Mouse (Mus musculus): ENCODE results near the gene Dpyd. TPM values are rescaled to one million over a fixed set of nuclear protein-coding genes. Genes with fewer than 3 reads are reported as not detected.

The Dpyd gene
- polyA plus RNA-seq, 1 experiment from 2014 or later: 9.8 TPM

DNA sequence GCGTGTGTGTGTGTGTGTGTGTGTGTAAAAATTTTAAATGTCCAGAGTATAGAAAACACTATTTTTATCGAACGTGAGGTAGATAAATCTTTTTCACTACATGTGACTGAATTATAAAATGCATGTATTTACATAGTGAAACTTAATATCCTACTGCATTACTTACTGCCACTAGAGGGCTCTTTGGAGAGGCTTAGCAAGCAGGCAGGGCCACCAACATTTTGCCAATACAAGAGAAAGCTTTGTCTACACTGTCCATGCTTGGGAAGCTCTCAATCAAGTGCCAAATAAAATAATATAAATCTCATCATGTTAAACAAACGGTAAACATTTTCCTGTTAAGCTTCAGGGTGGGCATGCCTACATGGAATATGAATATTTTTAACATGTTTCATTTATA, 429.9 kb downstream of the Dpyd start:
- H3K36me3 ChIP-seq: no peaks in the 10 kb centered on the region
- H3K27ac ChIP-seq (replicated peaks): no peak overlapping the region
- no peak overlapping the region for H3K9ac ChIP-seq
- no peak for ATAC-seq (ENCODE audit: insufficient number of reproducible peaks, low FRiP score, low TSS enrichment, low read depth)
- H3K4me2 ChIP-seq (replicated peaks): no peak overlapping the region
- H3K4me3 ChIP-seq (replicated peaks): no peak overlapping the region
- no peaks in the 10 kb centered on the region for H3K9me3 ChIP-seq (replicated peaks)
- H3K27me3 ChIP-seq: no peaks in the 10 kb centered on the region
- H3K4me1 ChIP-seq: no peaks in the 10 kb centered on the region
- 75% methylated on average over 4 of the region's 4 CpGs for WGBS

- 54% methylated on average over 7 of the region's 7 CpGs for WGBS
Observed at GRCm38 (mm10) chr3:119021255-119021654, 459.3 kb downstream of the Dpyd start.

GRCm38 (mm10) chr3:119042611-119043010, 480.7 kb downstream of the Dpyd start:
- no peak overlapping the region for H3K4me2 ChIP-seq (replicated peaks)
- no peaks in the 10 kb centered on the region for H3K9me3 ChIP-seq (replicated peaks)
- H3K36me3 ChIP-seq: no peaks in the 10 kb centered on the region
- H3K4me3 ChIP-seq (replicated peaks): no peak overlapping the region
- WGBS: 92% methylated on average over 1 of the region's 1 CpGs
- no peaks in the 10 kb centered on the region for H3K27me3 ChIP-seq
- no peak overlapping the region for H3K27ac ChIP-seq (replicated peaks)
- H3K4me1 ChIP-seq: no peaks in the 10 kb centered on the region
- no peak for ATAC-seq (ENCODE audit: insufficient number of reproducible peaks, low FRiP score, low TSS enrichment, low read depth)
- no peak overlapping the region for H3K9ac ChIP-seq

More at GRCm38 (mm10) chr3:119021255-119021654, 459.3 kb downstream of the Dpyd start:
- H3K4me2 ChIP-seq (replicated peaks): no peak overlapping the region
- H3K9me3 ChIP-seq (replicated peaks): no peaks in the 10 kb centered on the region
- H3K27ac ChIP-seq (replicated peaks): no peak overlapping the region
- H3K36me3 ChIP-seq: no peaks in the 10 kb centered on the region
- H3K9ac ChIP-seq: no peak overlapping the region
- H3K4me3 ChIP-seq (replicated peaks): no peak overlapping the region
- no peak for ATAC-seq (ENCODE audit: insufficient number of reproducible peaks, low FRiP score, low TSS enrichment, low read depth)
- H3K4me1 ChIP-seq: no peaks in the 10 kb centered on the region
- no peaks in the 10 kb centered on the region for H3K27me3 ChIP-seq

- Histone ChIP-seq H3K4me1 (no peaks in the 10 kb centered on the region), H3K4me2 (replicated peaks) (no peak overlapping the region), H3K9me3 (replicated peaks) (no peaks in the 10 kb centered on the region), H3K36me3 (no peaks in the 10 kb centered on the region), H3K9ac (no peak overlapping the region), H3K4me3 (replicated peaks) (no peak overlapping the region), H3K27ac (replicated peaks) (no peak overlapping the region), H3K27me3 (no peaks in the 10 kb centered on the region)
- no peak for ATAC-seq (ENCODE audit: insufficient number of reproducible peaks, low FRiP score, low TSS enrichment, low read depth)
- 81% methylated on average over 1 of the region's 1 CpGs for WGBS
Observed at GRCm38 (mm10) chr3:119056144-119056543, 494.2 kb downstream of the Dpyd start.

DNA sequence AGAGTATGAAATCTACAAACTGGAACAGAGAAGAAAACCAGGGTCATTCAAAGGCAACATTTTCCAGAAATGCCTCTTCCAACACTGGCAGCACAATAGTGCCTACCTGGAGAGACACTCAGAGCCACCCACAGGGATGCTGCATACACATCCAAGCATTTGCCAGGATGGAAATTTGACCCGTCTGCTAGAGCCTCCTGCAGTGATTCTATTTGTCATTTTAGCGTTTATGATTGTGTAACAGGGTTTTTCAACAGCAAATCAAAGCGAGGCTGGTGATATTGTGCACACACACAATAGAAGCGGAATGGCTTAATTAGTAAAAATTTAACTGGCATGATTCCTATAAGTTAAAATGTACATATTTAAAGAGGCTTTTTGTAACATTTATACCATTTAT, 501.3 kb downstream of the Dpyd start:
- Histone ChIP-seq H3K27me3 (no peaks in the 10 kb centered on the region), H3K4me3 (replicated peaks) (no peak overlapping the region), H3K27ac (replicated peaks) (no peak overlapping the region), H3K9ac (no peak overlapping the region), H3K4me2 (replicated peaks) (no peak overlapping the region), H3K36me3 (no peaks in the 10 kb centered on the region), H3K4me1 (no peaks in the 10 kb centered on the region), H3K9me3 (replicated peaks) (no peaks in the 10 kb centered on the region)
- 58% methylated on average over 4 of the region's 4 CpGs for WGBS
- ATAC-seq (ENCODE audit: insufficient number of reproducible peaks, low FRiP score, low TSS enrichment, low read depth): no peak

DNA sequence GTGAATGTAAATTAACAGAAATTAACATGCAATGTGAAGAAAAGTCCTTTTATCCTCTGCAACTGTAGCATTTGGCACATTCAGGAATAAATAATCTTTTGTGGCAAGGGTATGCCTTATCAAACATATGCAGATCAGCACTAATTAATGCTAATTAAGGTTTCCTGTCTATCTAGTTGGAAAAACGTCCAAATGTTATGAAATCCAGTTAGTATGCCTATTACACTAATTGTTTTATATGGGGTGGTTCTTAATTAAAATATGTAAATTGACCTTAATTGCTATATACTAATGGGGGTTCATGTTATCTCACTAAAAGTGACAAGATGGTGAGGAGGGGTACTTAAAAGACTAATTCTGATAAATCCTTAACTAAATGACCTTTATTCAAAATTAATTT, 501.7 kb downstream of the Dpyd start:
- no peaks in the 10 kb centered on the region for H3K36me3 ChIP-seq
- no peaks in the 10 kb centered on the region for H3K4me1 ChIP-seq
- H3K27ac ChIP-seq (replicated peaks): no peak overlapping the region
- H3K9me3 ChIP-seq (replicated peaks): no peaks in the 10 kb centered on the region
- no peak overlapping the region for H3K4me3 ChIP-seq (replicated peaks)
- H3K27me3 ChIP-seq: no peaks in the 10 kb centered on the region
- WGBS: 16% methylated on average over 1 of the region's 1 CpGs
- no peak for ATAC-seq (ENCODE audit: insufficient number of reproducible peaks, low FRiP score, low TSS enrichment, low read depth)
- H3K4me2 ChIP-seq (replicated peaks): no peak overlapping the region
- no peak overlapping the region for H3K9ac ChIP-seq

GRCm38 (mm10) chr3:119064746-119065145, 502.8 kb downstream of the Dpyd start:
- WGBS: 57% methylated on average over 7 of the region's 7 CpGs
- H3K27ac ChIP-seq (replicated peaks): no peak overlapping the region
- H3K9me3 ChIP-seq (replicated peaks): no peaks in the 10 kb centered on the region
- H3K4me2 ChIP-seq (replicated peaks): no peak overlapping the region
- H3K9ac ChIP-seq: no peak overlapping the region
- H3K4me1 ChIP-seq: no peaks in the 10 kb centered on the region
- no peaks in the 10 kb centered on the region for H3K27me3 ChIP-seq
- no peak overlapping the region for H3K4me3 ChIP-seq (replicated peaks)
- no peaks in the 10 kb centered on the region for H3K36me3 ChIP-seq
- no peak for ATAC-seq (ENCODE audit: insufficient number of reproducible peaks, low FRiP score, low TSS enrichment, low read depth)

DNA sequence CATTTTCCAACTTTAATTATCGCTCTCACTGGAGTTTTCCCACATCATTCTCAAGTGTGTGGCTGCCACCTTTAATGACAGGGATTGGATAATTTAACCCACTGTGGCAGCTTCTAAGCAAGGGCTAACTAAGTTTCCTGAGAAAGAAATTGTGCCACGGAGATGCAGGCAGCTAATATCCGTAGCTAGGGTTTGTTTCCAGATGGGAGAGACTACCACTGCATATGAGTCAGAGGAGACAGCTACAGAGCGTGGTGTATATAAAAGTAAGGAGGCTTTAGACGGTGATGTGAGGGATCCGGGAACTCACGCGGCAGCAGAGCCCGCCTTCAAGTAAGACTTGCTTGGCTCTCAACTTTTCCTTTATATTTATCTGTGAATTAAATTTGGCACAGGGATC, 505.3 kb downstream of the Dpyd start:
- no peak for ATAC-seq (ENCODE audit: insufficient number of reproducible peaks, low FRiP score, low TSS enrichment, low read depth)
- WGBS: 62% methylated on average over 9 of the region's 9 CpGs
- Histone ChIP-seq H3K4me2 (replicated peaks) (no peak overlapping the region), H3K36me3 (no peaks in the 10 kb centered on the region), H3K4me3 (replicated peaks) (no peak overlapping the region), H3K27me3 (no peaks in the 10 kb centered on the region), H3K27ac (replicated peaks) (no peak overlapping the region), H3K4me1 (no peaks in the 10 kb centered on the region), H3K9ac (no peak overlapping the region), H3K9me3 (replicated peaks) (no peaks in the 10 kb centered on the region)

GRCm38 (mm10) chr3:119086618-119087017, 524.7 kb downstream of the Dpyd start:
- no peaks in the 10 kb centered on the region for H3K4me1 ChIP-seq
- H3K36me3 ChIP-seq: no peaks in the 10 kb centered on the region
- 17% methylated on average over 1 of the region's 1 CpGs for WGBS
- no peak overlapping the region for H3K4me2 ChIP-seq (replicated peaks)
- H3K27me3 ChIP-seq: no peaks in the 10 kb centered on the region
- H3K9me3 ChIP-seq (replicated peaks): no peaks in the 10 kb centered on the region
- H3K4me3 ChIP-seq (replicated peaks): no peak overlapping the region
- H3K9ac ChIP-seq: no peak overlapping the region
- H3K27ac ChIP-seq (replicated peaks): no peak overlapping the region
- ATAC-seq (ENCODE audit: insufficient number of reproducible peaks, low FRiP score, low TSS enrichment, low read depth): no peak

DNA sequence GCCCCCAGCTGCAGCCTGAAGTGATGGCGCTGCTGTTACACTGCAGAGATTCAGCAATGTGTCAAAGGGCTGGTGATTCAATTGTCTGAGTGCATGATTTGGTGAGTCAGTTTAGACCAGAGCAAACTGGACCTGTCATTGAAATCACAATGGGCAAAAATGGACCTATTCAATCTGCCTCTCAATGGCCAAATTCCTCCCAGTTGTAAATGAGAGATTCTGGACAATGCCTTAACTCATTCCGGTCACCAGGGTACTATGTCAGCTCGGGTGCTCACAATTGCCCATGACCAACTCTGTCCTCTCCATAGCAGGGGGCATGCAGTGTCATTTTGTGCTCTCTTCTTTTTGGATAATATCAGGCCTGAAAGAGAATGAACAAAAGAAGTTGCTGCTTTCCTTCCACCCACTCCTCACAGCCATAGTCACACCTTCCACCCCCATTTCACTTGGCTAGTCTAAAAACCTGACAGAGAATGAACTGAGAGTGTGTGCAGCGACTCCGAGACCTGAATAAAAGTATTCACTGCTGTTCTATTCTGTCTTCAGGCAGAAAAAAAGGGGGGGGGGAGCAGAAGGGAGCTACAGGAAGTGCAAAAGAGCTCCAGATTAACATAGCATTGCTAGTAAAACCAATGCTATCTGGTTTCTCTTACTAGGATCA, 533.4 kb downstream of the Dpyd start:
- no peaks in the 10 kb centered on the region for H3K9me3 ChIP-seq (replicated peaks)
- H3K4me2 ChIP-seq (replicated peaks): no peak overlapping the region
- no peak overlapping the region for H3K9ac ChIP-seq
- ATAC-seq (ENCODE audit: insufficient number of reproducible peaks, low FRiP score, low TSS enrichment, low read depth): no peak
- no peaks in the 10 kb centered on the region for H3K36me3 ChIP-seq
- no peaks in the 10 kb centered on the region for H3K27me3 ChIP-seq
- H3K27ac ChIP-seq (replicated peaks): no peak overlapping the region
- 61% methylated on average over 5 of the region's 5 CpGs for WGBS
- no peak overlapping the region for H3K4me3 ChIP-seq (replicated peaks)
- no peaks in the 10 kb centered on the region for H3K4me1 ChIP-seq

- no peaks in the 10 kb centered on the region for H3K36me3 ChIP-seq
- H3K27me3 ChIP-seq: no peaks in the 10 kb centered on the region
- H3K4me1 ChIP-seq: no peaks in the 10 kb centered on the region
- WGBS: 65% methylated on average over 2 of the region's 2 CpGs
- no peak overlapping the region for H3K4me3 ChIP-seq (replicated peaks)
- no peak overlapping the region for H3K9ac ChIP-seq
- H3K4me2 ChIP-seq (replicated peaks): no peak overlapping the region
- ATAC-seq (ENCODE audit: insufficient number of reproducible peaks, low FRiP score, low TSS enrichment, low read depth): no peak
- no peak overlapping the region for H3K27ac ChIP-seq (replicated peaks)
- no peaks in the 10 kb centered on the region for H3K9me3 ChIP-seq (replicated peaks)
Observed at GRCm38 (mm10) chr3:119126003-119126402, 564.1 kb downstream of the Dpyd start.

- Histone ChIP-seq H3K4me3 (replicated peaks) (no peak overlapping the region), H3K4me1 (no peaks in the 10 kb centered on the region), H3K9me3 (replicated peaks) (no peaks in the 10 kb centered on the region), H3K4me2 (replicated peaks) (no peak overlapping the region), H3K36me3 (no peaks in the 10 kb centered on the region), H3K27me3 (no peaks in the 10 kb centered on the region), H3K9ac (no peak overlapping the region), H3K27ac (replicated peaks) (no peak overlapping the region)
- 76% methylated on average over 1 of the region's 1 CpGs for WGBS
- ATAC-seq (ENCODE audit: insufficient number of reproducible peaks, low FRiP score, low TSS enrichment, low read depth): no peak
Observed at GRCm38 (mm10) chr3:119128076-119128475, 566.1 kb downstream of the Dpyd start.

All from embryonic facial prominence, embryonic 15.5 days (tissue).